Mouse (Mus musculus): ENCODE results near the gene Trmt112.
"Not testable (repeated sequence)": the region's sequence is repeated elsewhere in the genome, so short reads cannot be mapped to it uniquely, and the experiment has no call there.

Gene Trmt112

DNA sequence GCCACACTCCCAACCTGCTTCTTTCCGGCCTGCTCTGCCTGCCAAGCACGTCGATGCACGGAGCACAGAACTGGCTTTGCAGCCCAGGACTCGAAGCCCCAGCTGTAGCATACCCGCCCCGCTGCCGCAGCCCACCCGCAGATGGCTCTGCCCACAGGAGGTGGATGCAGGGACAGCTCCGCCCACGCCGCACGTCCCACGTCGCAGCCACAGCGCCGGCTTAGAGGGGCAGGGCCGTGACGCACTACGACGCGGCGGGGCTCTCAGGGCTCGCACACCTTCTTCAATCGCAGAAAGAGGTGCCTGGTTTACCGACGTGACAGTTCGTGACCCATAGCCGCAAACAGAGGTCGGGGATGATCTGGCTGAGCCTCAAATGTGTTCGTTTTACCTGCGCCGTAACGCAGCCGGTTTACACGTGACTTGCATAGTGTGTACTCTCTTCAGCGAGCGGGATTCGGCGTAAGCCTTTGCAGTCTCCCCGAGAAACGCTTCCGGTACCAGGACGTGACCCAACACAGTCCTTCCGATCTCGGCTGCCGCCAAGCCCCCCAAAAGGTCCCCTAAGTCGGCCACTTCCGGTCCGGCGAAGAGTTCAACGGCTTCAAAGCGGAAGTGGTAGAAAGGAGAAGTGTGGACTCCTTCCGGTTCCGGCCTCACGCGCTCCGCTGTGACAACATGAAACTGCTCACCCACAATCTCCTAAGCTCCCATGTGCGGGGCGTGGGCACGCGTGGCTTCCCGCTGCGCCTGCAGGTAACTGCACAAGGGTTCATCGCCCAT is at the start of gene Trmt112, which contains the start of gene Prdx5:
Gene Trmt112, plus strand, starts transcription at position 192 of the 783 bp plus-strand sequence.
Gene Prdx5, minus strand, starts transcription at position 600 of the 783 bp plus-strand sequence.
- peak; percentile 97 for DNase-seq (ENCODE audit: low spot score)

DNA sequence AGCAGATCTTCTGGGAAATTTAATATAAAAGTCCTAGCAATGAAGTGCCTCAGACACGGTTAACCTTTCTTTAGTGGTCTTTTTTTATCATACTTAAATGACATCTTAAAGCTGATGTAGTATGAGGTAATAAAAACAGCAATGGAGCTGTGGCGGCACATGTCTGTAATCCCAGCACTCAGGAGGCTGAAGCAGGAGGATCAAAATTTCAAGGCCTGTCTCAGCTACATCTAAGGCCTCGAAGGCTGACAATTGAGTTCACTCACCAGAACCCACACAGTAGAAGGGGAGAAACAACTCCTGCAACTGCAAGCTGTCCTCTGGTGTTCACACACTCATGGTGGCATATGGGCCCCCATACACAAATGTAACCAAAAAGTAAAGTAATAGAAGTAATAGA is 49.5 kb upstream of the Trmt112 start:
- DNase-seq (ENCODE audit: low spot score), result no peak

DNA sequence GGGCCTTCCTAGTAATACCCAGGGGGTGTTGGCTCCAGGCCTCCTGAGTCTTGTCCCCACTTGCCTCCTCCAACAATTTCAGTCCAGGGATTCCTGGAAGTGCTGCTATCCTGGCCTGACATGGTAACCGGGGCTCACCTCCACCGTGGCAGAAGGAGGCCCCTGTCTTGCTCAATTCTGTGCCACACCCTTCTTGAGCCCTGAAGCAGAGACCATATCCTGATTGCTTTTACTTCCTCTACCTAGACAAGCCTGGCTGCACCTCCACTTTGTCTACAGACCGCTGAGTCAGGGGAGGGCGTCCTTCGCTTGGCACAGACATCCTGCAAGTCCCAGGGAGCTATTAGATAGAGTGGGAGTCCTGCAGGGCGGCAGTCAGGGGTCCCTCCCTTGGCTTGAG is 48.8 kb upstream of the Trmt112 start:
- DNase-seq (ENCODE audit: low spot score), result no peak

DNA sequence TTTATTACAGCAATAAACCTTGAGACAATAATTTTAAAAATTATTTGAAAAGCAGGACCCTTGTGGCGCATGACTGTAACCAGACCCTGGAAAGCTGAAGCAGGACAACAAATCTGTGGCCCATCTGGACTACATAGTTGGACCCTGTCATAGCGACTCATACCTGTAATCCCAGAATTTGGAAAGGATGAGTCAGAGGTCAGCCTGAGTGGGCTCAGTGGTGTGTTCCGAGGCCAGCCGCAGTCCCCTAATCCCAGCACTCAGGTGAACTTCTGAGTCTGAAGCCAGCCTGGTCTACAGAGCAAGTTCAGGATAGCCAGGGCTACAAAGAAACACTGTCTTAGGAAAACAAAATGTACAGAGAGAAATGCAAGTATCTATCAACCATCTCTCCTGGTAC is 48.0 kb upstream of the Trmt112 start:
- DNase-seq (ENCODE audit: low spot score), result no peak

DNA sequence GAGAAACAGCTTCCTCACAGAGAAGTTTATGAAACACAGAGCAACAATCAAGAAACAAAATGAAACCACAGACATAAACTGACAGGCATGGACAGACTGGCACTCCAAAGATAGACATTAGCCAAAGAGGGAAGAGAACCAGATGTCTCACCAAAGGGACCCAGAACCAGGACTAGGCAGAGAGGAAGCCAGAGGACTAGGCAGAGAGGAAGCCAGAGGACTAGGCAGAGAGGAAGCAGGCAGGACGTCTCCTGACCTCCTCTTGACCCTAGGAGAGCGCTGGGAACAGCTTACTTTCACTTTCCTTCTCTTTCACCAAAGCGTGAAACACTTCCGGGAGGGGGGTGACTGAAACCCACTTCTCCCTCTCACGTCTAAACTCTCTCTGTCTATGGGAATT is 40.1 kb upstream of the Trmt112 start:
- DNase-seq (ENCODE audit: low spot score), result peak; percentile 63

DNA sequence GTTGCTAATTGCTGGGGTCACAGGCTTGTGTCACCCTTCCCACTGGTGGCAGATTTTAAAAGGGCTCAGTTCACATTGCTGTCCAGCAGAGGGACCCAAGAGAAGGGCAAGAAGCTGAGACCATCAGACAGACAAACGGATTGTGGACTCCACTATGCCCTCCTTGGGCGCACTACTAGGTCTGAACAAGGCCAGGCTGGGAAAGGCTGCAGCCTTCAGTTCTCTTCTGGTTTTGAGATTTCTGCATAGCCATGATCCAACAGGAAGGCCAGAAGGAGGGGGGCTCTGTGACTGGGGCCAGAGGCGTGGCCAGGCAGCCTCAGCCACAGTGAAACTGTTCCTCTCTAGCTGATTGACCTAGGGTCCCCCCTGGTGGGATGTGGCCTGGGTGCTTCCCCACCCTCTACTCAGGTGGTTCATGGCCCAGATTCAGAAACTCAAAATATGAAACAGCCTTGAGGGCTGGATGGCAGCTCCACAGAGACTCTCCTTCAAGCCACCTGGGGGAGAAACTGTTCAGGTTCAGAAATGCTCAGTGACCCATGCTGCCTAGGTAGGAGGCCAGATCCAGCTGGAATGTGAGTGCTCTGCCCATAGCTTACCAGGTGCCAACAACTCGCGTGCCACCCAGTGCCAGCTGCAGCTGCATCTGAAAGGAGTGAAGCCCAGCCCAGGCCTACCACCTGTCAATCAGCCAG is 37.8 kb upstream of the Trmt112 start:
- peak; percentile 44 for DNase-seq (ENCODE audit: low spot score)

DNA sequence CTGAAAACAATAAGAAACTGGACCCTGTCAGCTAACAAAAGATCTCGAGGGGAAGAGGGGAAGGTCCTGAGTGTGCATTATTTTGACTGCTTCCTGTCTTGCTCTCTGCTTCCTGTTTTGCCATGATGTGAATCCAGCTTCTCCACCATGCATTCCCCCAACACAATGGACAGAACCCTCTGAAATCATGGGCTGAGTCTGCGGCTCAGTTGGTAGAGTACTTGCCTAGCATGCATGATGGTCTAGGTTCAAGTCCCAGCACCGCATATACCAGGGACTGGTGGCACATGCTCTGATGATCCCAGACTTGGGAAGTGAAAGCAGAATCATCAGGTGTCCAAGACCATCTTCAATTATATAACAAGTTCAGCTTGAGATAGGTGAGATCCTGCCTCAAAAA is 36.8 kb upstream of the Trmt112 start:
- DNase-seq (ENCODE audit: low spot score), result no peak

DNA sequence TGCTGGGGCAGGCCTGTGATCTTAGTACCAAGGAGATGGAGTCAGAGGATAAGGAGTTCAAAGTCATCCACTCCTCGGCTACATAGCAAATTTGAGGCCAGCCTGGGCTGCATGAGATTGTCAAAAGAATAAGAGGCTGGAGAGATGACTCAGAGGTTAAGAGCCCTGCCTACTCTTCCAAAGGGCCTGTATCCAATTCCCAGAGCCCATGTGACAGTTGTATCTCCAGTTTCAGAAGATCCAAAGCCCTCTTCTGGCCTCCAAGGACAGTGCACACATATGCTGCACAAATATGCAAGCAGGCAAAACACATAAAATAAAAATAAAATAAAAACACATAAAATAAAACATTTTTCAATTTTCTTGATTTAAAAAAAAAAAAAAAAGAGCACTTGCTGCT is 35.2 kb upstream of the Trmt112 start:
- no peak for DNase-seq (ENCODE audit: low spot score)

DNA sequence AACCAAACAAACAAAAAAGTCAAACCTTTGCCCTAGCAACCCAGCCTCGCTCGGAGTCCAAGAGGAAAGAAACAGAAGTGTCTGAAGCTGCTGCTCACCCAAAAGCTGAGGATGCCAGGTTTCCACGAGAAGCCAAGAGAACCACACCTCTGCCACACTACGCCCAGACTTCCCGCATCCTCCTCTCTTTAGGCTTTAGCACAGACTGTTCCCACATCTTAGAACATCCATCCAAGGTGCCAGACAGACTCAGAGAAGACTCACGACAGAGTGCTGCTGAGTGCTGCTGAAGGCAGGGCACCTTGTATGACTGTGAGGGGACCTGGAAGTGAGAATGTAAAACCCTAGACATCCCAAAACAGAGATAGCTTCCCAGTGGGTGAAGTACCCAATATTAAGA is 33.7 kb upstream of the Trmt112 start:
- no peak for DNase-seq (ENCODE audit: low spot score)

DNA sequence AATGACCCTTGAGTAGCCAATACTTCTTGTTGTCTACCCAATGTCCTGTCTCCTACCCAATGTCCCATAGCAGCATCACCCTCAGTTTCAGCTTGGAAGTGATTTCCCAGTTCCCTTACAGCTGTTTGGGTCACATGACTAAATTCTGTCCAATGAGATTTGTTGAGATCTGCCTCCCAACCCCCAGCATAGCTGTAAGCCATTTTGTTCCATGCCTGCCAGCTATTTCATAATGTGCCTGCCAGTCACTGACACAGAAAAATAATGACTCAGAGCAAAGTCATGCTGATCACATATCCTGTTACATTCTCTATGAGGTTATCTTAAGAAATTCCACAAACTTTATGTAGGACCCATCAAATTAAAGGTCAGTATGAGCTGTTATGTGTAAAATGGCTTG is 32.7 kb upstream of the Trmt112 start:
- no peak for DNase-seq (ENCODE audit: low spot score)

DNA sequence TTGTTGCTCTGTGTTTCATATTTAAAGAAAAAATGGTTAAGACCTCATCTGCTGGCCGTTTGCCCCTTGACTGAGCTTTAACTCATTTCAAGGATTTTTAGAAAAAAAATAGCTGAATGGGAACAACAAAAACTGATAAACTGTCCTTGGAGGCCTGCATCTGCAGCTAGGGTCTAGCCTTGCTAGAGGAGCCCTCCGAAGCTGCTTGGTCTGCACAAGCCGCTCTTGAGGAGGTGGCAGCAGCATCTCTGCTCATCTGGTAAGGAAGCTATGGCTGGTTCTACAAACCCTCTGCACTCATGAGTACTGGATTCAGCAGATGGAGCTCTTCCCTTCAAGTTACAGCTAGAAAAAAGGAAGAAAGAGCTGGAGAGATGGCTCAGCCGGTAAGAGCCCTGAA is 31.5 kb upstream of the Trmt112 start:
- DNase-seq (ENCODE audit: low spot score), result no peak

DNA sequence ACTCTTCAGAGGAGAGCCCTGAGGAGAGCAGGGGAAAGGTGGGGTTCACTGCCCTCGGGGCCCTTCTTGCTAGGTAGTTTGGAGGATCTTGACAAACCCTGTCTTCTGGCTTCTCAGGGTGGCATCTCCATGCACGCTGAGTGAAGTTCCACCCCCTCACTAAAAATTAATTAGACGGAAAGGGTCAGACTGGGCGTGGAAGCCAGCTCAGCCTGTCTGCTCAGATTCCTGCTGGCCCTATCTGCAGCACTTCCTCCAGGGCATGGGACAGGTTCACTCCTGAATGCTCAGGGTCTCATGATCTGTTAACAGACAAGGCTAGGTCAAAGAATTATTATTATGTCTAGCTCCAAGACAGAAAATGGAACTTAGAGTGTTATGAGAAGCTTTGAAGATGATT is 17.0 kb upstream of the Trmt112 start:
- no peak for DNase-seq (ENCODE audit: low spot score)

DNA sequence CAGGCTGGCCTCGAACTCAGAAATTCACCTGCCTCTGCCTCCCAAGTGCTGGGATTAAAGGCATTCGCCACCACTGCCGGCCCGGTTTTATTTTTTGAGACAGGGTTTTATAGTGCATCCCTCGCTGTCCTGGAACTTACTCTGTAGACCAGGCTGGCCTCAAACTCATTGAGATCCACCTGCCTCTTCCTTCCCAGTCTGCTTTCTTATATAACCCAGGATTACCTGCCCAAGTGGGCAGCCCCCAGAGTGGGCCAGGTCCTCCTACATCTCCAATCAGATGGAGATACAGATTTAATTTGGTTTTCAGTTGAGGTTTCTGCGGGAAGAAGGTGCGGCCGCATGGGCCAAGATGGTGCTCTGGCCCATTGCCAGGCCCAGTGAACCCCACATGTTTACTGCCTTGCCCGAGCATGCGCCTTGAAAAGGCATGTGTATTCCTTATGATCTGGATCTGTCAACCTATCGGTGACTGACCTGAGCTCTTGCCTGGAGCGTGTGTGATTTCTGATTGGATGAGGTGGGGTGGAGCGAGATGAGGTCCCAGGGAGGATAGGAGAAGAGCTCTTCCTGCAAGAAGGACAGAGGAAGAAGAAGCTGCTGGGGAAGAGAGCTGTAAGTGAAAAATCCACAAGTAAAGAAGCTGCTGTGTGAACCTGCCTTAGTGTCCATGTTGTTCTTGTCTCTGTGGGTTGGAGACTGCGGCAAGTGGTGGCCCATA is 15.6 kb upstream of the Trmt112 start:
- no peak for DNase-seq (ENCODE audit: low spot score)

DNA sequence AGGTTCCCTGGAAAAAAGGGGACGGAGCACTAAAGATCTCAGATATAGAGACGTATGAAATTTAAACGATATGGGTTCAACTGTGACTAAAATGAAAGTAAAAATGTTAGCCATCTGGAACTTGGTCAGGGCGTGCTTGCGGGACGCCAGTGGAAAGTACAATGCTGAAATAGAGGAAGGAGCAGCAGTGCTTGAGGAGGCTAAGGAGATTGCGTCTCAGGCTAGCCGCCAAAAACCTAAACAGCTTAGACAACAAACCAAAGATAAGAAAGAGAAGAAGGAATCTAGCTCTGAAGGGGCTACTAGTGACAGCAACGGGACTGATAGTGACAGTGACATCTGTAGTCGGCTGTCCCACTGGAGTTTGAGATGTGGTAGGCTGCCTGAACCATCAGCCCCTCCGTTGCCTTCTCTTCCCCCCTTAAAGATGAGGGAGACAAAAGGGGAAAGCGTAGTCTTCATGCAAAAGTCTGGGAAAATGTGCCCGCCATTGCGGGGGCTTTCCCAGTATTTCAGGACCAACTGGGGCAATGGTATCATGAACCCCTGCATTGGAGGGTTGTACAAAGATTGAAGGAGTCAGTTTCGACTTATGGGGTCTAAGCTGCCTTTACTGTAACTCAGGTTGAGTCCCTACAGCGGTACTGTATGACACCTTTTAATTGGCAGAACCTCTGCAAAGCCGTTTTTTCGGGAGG is 13.7 kb upstream of the Trmt112 start:
- DNase-seq (ENCODE audit: low spot score), result not testable (repeated sequence)

DNA sequence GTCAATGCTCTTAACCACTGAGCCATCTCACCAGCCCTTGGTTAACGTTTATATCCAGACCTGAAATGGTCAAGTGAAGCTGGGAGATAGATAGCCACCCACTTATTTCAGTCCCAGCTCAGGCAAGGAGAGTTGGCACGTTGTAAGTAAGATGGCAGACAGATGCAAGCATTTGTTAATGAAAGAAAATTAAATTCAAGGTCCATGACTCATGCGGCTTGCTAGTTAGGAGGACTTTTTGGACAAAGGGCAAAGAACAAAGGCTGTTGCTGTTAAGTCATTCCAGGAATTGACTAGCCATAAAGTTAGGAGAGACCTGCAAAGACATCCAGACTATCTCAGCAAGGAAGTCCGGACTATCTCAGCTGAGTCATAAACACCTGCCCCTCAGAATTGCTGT is 9.9 kb upstream of the Trmt112 start:
- DNase-seq (ENCODE audit: low spot score), result no peak

DNA sequence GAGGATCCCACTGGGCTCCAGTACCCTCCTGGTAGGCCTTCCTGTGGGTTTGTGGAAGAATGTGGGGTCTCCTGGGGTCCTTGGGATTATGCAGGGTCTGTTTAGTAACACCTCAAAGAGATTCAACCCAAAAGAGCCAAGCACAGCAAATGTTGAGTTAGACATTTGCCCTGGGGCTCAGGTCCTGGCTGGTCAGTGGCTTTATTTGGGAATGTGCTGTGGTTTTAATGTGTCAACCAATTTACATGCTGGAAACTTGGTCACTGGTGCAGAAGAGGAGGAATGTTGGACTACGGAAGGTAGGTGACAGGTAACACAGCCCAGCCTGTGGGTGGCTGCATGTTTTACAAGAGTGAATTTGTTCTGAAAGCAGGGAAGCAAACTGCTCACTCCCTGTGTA is 6.5 kb upstream of the Trmt112 start:
- no peak for DNase-seq (ENCODE audit: low spot score)

DNA sequence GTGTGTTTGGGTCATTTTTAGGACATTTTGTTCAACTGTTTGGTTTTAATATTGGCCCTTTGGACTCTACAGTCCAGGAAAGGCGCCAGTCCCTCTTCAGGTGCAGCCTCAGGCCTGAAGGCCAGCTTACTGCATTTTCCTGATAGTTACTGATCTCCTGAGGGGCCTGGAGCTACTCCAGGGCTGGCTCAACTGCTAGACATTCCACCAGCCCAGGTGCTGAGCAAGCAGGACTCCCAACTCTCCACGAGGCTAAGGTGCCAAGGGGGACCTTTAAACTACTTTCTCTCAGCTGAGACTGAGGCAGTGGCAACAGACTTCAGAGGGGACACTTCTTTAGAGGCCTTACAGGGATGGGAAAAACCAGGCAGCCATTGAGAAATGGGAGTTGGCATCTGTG is 4.7 kb upstream of the Trmt112 start:
- DNase-seq (ENCODE audit: low spot score), result no peak

DNA sequence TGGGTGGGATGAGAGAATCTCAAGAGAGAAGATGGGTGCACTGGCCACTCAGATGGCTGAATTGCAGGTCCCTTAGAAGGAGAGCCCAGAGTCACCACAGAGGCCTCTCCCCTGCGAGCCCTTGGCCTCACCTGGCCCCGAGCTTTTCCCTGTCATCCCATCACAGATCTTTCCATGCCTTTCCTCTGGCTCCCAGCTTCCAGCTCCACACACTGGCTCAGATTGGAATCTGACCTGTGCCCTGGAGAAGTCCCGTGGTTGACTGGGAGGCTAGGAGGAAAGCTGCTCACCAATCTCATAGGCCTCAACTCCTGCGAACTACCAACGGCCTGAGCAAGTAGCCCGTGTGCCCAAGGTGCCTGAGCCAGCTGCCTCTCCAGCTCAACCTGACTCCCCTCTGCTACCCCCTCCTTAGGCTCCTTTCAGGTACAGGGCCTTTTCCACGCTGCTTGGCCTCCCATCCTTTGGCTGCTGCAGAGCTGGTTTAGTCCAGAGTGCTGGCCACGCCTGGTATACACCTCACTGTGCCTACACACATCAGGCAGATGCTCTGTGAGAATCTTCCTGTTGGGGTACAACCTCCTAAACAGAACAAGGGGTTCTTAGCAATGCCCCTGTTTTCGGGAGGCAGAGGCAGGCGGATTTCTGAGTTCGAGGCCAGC is 3.9 kb upstream of the Trmt112 start:
- DNase-seq (ENCODE audit: low spot score), result no peak

DNA sequence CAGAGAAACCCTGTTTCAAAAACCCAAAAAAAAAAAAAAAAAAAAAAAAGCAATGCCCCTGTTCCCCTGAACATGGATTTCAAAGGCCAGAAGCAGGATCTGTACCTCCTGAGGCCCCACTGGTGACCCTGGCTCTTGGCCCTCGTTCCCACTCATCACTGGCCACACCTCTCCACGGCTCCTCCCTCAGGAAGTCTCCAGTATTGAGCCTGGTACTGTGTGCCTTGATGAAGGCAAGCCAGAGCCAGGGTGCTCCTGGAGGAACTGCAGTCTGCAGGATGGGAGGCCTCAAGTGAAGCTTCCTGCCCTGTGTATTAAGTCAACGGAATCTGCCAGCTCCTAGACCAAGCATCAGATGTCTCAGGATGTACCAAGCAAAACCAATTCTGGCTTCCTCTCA is 3.3 kb upstream of the Trmt112 start:
- no peak for DNase-seq (ENCODE audit: low spot score)

DNA sequence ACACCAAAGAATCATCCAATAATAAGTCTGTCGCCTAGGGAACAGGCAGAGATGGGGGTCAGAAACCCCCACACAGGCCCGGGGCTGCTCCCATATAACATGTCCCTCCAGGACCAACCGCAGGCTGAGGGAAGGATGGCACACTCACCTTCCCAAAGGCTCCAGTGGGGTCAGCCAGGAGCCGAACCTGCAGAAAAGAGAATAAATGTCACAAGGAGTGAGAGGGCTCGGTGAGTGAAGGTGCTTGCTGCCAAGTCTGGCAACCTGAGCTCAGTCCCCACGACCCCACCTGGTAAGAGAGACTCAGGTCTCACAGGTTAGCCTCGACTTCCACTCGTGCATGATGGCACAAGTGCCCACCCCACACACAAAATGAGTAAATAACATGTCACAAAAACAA is 2.4 kb upstream of the Trmt112 start:
- no peak for DNase-seq (ENCODE audit: low spot score)

DNA sequence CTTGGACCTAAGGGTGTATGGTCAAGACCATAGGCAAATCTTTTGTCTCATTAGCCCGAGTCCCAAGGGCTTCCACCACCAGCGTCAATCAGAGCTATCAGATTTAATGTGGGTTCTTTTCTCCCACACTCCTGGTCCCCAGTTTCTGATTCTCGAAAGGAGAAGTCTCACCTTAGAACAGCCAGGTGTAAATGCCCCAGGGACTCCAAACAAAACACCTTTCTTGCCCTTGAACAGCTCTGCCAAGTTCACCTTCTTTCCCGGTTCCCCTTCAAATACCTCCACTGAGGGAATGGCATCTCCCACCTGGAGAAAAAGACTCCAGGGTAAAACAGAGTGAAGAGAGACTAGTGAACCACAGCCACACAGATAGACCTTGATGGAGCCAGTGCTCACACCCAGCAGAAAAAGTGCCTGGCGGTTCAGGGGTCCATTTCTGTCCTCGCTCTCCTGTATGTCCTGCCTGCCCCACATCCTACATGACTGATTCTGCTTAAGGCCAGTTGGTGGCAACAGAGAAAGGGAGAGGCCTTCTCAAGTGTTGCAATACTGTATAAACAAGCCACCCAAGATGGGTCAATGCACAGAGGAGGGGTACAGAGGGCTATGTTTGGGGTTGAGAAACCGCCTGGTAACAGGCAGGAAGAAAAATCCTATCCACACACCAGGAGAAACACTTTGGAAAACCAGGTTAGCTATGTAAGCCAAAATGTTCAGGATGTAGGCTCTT is 1.5 kb upstream of the Trmt112 start:
- DNase-seq (ENCODE audit: low spot score), result no peak
